Mouse (Mus musculus): ENCODE data around the gene Zfp94.

- TF ChIP-seq CTCF (IDR thresholded peaks at IDR 0.05; ENCODE audit: borderline replicate concordance, insufficient read depth, low read length) (no peak), POLR2A (IDR thresholded peaks at IDR 0.05; ENCODE audit: low read depth, low read length) (no peak)
These were observed 48.0 kb downstream of the Zfp94 start for GRCm38 (mm10) chr7:24268176-24269155.

Data from embryonic fibroblast, embryonic 13.5 days (primary cell).